Mouse (Mus musculus) E14TG2a.4 (cell line): Measurements from ENCODE around the gene Ldha.
"Not testable (repeated sequence)": the region's sequence is repeated elsewhere in the genome, so short reads cannot be mapped to it uniquely, and the experiment has no call there.

ENCODE experiments used
- H3K27me3 ChIP-seq: 2 replicates; pipeline ENCODE4 v1.6.1; 2014; ENCODE audit warnings: low read length, control low read depth; ENCODE audit not compliant: insufficient read depth
- H3K36me3 ChIP-seq: 2 replicates; pipeline ENCODE4 v1.6.1; 2014; ENCODE audit warnings: low read length, control low read depth; ENCODE audit not compliant: insufficient read depth
- H3K4me1 ChIP-seq: replicated peaks from 2 replicates; pipeline ENCODE4 v1.6.1; 2014; ENCODE audit warnings: low read depth, low read length, control low read depth
- H3K4me3 ChIP-seq: replicated peaks from 2 replicates; pipeline ENCODE4 v1.5.1; 2014; ENCODE audit warnings: mild to moderate bottlenecking, low read length
- H3K9me3 ChIP-seq: 2 replicates; pipeline ENCODE4 v1.6.1; 2014; ENCODE audit warnings: low read length, control low read depth
- CTCF ChIP-seq: conservative IDR thresholded peaks from 2 replicates; pipeline ENCODE4 v1.5.1; 2014; ENCODE audit warnings: low read length
- NANOG ChIP-seq: IDR thresholded peaks from 2 replicates; pipeline ENCODE4 v1.6.1; 2014; ENCODE audit warnings: borderline replicate concordance, low read length, mixed read lengths
- POU5F1 ChIP-seq: IDR thresholded peaks from 2 replicates; pipeline ENCODE4 v1.6.1; 2014; ENCODE audit warnings: low read length, borderline replicate concordance

Ldha gene

DNA sequence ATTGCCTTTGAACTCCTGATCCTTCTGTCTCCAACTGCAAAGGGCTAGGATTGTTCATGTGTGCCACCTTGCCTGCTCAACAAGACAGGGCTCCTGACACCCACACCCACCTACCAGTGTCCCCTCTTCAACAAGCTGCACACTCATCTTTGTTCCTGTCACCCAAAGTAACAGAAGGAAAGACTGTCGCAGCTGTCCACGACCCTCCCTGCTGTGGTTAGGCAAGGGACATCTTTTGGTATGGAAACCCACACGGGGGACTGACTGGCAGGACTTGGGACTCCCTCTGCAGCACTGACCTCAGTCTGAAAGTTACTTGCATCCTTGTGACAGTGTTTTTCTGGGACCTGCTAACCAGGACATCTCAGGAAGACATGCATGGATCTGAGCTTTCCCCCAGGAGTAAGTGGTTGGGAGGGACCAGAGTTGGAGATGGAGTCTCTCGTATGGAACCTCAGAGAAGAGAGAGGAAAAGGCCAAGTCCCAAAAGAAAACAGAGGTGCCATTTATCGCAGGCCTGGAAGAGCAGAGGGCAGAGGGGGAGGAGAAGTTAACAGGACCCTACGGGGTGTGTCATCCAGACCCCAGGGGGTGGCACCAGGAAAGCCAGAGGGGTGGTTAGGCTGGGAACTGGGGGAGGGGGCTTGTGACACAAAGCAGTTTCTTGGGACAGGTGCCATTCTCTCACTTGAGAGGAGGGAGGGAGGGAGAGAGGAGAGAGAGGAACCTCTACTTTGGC is at the start of gene Ldha:
Gene Ldha (plus strand): TSS at position 689 of the 739 bp plus-strand sequence.
- Histone ChIP-seq H3K27me3 (peaks cover 8% of the 10 kb centered on the region; the same call in 1 of the 2 replicates), H3K4me3 (peak within 1 kb of the TSS; percentile 37), H3K9me3 (no peaks in the 10 kb centered on the region), H3K4me1 (peaks cover 78% of the 10 kb centered on the region), H3K36me3 (peaks cover 7% of the 10 kb centered on the region)
- TF ChIP-seq POU5F1: no peak
- TF ChIP-seq NANOG: no peak
- no peak for TF ChIP-seq CTCF

DNA sequence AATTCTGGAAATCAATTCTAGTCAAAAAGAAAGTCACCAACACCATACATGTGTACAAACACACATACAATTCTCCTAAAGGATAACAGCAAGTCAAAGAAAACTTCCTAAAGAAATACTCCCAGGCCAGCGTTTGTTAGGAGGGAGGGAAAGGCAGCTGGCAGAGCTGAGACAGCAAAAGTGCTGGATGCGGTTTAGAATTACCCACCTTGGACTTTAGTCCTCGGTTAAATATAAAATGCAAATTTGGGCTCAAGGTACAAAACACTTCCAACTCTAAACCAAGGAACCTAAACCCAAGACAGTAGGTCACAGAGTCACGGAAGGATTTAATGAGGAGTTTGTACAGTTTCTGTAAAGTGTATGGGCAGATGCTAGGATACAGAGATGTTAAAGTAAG is 47.4 kb upstream of the Ldha start:
- Histone ChIP-seq H3K27me3 (no peaks in the 10 kb centered on the region), H3K9me3 (no peaks in the 10 kb centered on the region), H3K36me3 (peaks cover 19% of the 10 kb centered on the region), H3K4me1 (peaks cover 28% of the 10 kb centered on the region), H3K4me3 (no peak overlapping the region)
- no peak for TF ChIP-seq POU5F1
- no peak for TF ChIP-seq NANOG
- no peak for TF ChIP-seq CTCF

DNA sequence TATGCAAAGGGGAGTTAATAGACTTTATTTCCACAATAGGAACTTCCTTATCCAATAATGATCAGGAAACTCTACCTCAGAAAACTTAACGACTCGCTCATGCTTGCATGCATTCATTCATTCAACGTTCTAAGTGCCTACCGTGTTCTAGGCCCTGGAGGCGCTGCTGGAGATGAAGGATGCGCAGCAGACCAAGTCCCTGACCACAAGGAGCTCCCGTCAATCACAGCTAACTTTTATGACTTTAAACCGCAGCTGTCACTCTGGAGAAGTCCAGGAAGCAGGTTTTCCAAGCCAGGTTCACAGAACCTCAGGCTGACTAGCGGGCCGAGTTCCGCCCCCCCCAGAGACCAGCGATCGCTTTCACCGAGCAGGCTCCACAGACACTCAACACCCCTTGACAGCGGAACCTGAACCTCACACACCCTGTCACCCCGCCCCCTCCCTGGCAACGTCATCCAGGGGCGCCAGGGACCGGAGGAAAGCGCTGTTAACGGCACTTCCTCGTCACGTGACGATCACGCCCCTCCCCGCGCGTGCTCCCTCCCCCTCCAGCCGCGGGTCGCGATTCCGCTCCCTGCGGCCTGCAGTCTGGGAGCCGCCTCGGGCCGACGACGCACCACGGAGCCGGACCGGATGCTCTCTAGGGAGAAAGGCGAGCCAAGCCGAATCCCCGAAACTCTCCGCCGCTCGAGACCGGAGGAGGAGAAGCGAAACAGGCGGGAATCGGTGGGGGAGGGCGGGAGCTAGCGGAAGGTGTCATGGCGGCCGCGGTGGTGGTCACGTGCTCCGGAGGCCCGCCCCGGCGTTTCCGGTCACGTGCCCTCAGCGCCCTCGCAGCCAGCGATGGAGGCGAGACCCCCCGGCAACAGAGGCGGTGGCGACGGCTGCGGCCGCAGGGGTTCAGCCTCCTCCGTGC is 45.7 kb upstream of the Ldha start, which contains the start of the genes Hps5 and Gtf2h1:
Gene Hps5 (minus strand): TSS at position 778 of the 919 bp plus-strand sequence.
Gene Gtf2h1 (plus strand): TSS at position 817 of the 919 bp plus-strand sequence.
- H3K9me3 ChIP-seq: no peaks in the 10 kb centered on the region
- peak within 1 kb of the TSS; percentile 92 for H3K4me3 ChIP-seq
- H3K4me1 ChIP-seq: peaks cover 41% of the 10 kb centered on the region
- H3K27me3 ChIP-seq: no peaks in the 10 kb centered on the region
- H3K36me3 ChIP-seq: peaks cover 25% of the 10 kb centered on the region
- TF ChIP-seq NANOG (no peak), POU5F1 (no peak), CTCF (no peak)

DNA sequence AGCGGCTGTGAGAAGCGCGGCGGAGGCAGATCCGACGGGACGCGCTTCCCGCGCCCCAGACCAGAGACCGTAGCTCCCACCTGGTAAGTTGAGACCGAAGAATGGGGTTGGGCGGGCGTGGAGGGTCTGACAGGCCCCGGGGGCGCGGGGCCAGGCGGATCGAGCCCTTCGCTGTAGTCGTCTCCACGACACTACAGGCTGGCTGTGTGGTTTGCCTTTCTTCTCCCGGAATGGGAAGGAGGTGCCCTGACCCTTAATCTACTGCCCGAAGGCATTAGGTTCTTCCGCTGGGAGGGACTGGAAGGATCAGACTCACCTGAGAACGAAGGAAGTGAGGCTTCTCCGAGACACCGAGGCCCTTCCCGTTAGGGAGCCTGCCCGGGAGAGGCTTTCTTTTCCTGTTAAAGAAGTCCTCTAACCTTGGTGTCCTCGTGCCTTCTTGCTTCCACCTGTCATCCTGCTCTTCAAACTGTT is 45.0 kb upstream of the Ldha start:
- H3K4me3 ChIP-seq: peak overlapping the region; percentile 92
- peaks cover 43% of the 10 kb centered on the region for H3K4me1 ChIP-seq
- peaks cover 29% of the 10 kb centered on the region for H3K36me3 ChIP-seq
- H3K9me3 ChIP-seq: no peaks in the 10 kb centered on the region
- TF ChIP-seq POU5F1 (no peak), CTCF (no peak), NANOG (no peak)
- H3K27me3 ChIP-seq: no peaks in the 10 kb centered on the region

DNA sequence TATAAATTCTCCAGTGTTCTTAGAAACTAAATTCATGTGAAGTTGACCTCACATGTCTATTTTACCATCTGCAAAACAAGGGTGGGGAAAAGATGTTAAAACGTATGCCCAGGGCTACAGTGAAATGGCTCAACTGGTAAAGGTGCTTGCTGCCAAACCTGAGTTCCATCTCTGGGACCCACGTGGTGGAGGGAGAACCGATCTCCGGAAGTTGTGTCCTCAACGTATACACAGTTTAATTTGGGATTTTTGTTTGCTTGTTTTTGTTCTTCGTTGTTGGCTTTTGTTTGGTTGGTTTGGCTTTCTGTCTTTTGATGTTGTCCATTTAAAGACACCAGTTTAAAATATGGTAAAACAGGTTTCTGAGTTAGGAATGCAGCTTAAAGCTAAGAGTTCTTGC is 44.5 kb upstream of the Ldha start:
- H3K4me3 ChIP-seq: peak overlapping the region; percentile 92
- H3K4me1 ChIP-seq: peaks cover 46% of the 10 kb centered on the region
- H3K36me3 ChIP-seq: peaks cover 34% of the 10 kb centered on the region
- TF ChIP-seq NANOG (no peak), POU5F1 (no peak), CTCF (no peak)
- no peaks in the 10 kb centered on the region for H3K27me3 ChIP-seq
- no peaks in the 10 kb centered on the region for H3K9me3 ChIP-seq

DNA sequence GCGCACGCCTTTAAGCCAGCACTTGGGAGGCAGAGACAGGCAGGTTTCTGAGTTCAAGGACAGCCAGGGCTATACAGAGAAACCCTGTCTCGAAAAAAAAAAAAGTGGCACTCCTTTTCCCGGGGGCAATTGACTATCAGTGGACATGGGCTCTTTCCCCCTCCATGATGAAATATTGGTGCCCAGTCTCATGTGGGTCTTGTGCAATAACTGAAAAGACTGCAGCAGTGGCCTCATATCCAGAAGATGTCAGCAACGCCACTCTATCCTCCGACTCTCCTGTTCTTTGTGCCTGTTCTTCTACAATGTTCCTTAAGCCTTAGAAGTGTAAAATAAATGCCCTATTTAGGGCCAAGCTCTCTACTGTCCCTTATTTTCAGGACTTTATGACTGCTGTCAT is 30.9 kb upstream of the Ldha start:
- Histone ChIP-seq H3K27me3 (no peaks in the 10 kb centered on the region), H3K36me3 (peaks cover 79% of the 10 kb centered on the region), H3K4me3 (no peak overlapping the region), H3K4me1 (no peaks in the 10 kb centered on the region), H3K9me3 (no peaks in the 10 kb centered on the region)
- TF ChIP-seq CTCF: no peak
- no peak for TF ChIP-seq NANOG
- TF ChIP-seq POU5F1: no peak

DNA sequence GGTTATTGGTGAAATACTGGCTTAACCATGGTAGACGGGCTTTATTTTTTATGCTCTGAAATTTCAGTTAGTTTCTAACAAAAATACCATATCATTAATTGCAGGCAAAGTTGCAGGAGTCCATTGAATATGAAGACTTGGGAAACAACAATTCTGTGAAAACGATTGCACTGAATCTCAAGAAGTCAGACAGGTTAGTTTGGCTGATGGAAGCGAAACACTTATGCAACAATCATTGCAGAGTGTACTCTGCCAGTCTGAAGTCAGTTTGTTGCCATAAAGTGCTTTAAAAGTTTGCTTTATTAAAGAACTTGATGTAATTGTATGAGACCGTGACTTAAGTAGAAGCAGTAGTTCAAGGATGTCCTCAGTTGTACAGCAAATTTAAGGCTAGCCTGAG is 27.3 kb upstream of the Ldha start:
- Histone ChIP-seq H3K9me3 (no peaks in the 10 kb centered on the region), H3K27me3 (no peaks in the 10 kb centered on the region), H3K4me3 (no peak overlapping the region), H3K36me3 (peaks cover 82% of the 10 kb centered on the region), H3K4me1 (no peaks in the 10 kb centered on the region)
- TF ChIP-seq POU5F1 (no peak), NANOG (no peak), CTCF (no peak)

DNA sequence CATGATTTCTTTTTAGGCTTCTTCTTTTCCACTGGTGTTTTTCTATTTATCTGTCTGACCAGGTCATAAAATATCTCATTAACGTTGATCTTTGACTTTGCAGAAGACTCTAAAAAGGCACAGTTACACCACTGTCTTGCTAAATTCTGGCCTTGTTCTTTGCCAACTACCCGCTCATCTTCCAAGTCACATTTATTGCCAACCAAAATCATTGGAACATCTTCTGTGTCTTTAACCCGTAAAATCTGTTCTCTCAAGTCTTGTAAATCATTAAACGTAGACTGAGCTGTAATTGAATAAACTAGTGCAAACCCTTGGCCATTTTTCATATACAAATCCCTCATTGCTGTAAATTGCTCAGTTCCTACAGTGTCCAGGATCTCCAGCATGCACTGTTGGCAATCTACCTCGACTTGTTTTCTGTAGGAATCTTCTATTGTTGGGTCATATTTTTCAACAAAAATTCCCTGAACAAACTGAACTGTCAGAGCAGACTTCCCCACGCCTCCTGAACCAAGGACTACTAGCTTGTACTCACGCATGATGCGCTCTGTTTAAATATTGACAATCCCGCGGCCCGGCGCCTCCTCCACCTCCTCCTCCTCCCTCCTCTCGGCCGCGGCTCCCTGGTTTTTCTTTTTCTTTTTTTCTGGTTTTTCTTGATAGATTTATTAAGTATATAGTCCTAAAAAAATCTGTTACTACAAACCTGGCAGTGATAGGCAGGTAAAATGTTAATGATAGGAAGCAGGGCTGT is 20.2 kb upstream of the Ldha start:
- H3K4me1 ChIP-seq: peaks cover 22% of the 10 kb centered on the region
- H3K9me3 ChIP-seq, H3K27me3 ChIP-seq, H3K4me3 ChIP-seq: not testable (repeated sequence)
- H3K36me3 ChIP-seq: peaks cover 68% of the 10 kb centered on the region
